Comparison of ENCODE assay signal across 8 mouse cellular contexts in the genomic region with DNA sequence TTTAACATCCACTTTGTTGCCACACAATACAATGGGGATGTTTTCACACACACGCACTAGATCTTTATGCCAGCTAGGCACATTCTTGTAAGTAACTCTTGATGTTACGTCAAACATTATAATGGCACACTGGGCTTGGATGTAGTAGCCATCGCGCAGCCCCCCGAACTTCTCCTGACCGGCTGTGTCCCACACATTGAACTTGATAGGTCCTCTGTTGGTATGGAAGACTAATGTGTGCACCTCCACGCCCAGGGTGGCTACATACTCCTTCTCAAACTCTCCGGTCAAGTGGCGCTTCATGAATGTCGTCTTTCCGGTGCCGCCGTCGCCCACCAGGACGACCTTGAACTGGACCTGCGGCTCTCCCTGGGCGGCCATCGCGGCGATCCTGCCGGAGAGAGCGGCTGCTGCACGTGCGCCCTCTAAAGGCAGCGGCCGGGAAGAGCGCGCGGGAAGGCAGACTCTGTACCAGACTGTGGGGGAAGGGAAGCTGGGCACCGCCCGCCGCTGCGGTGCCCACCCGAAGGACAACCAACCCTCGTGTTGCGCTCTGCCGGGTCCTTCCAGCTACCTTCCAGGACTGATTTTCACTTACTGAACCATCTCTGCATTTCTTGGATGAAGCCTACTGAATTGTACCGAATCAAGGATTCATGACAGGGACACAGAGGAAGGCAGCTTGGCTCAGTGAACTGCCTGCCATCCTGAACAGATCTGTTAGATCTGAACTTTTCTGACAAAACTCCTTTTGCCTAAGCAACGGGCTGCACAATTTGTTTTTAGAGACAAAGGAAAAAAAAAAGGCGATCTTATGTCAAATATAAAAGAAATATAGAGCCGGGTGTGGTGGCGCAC. TPM values are rescaled to one million over a fixed set of nuclear protein-coding genes. Genes with fewer than 3 reads are reported as not detected.
DNase-seq lines count a peak whose midpoint lies in the region; ATAC-seq and TF ChIP-seq lines count a peak whose summit lies in the region.

A gene (minus strand): TSS at position 402 of the 858 bp plus-strand sequence.

- H3K4me1 ChIP-seq in hindbrain, embryonic 11.5 days (replicated peaks; ENCODE audit: control insufficient read depth, insufficient read depth, low read length), result no peaks in the 10 kb centered on the region
- 0 out of 2 replicates have a peak, but pooled peaks cover 2% of the 10 kb centered on the region for H3K4me1 ChIP-seq in lung, embryonic 16.5 days (replicated peaks; ENCODE audit: control insufficient read depth, insufficient read depth, low read length)
- H3K4me1 ChIP-seq in thymus, adult 2 months (replicated peaks; ENCODE audit: control insufficient read depth, insufficient read depth, low read length), result peaks cover 3% of the 10 kb centered on the region; the same call in 1 of the 2 replicates

- ATAC-seq in hindbrain, embryonic 11.5 days (ENCODE audit: low FRiP score), result peak; percentile 85
- ATAC-seq in lung, embryonic 16.5 days (ENCODE audit: low read depth), result peak; percentile 90

- TF ChIP-seq POLR2A in thymus, adult 2 months (IDR thresholded peaks at IDR 0.05; ENCODE audit: control insufficient read depth, extremely low read depth, insufficient read depth, low read length, poor library complexity), result no peak

- H3K36me3 ChIP-seq in hindbrain, embryonic 11.5 days (ENCODE audit: control insufficient read depth, insufficient read depth, low read length), result no peaks in the 10 kb centered on the region
- H3K36me3 ChIP-seq in lung, embryonic 16.5 days (ENCODE audit: control insufficient read depth, insufficient read depth, low read length), result no peaks in the 10 kb centered on the region
- no peaks in the 10 kb centered on the region for H3K36me3 ChIP-seq in thymus, adult 2 months (ENCODE audit: control insufficient read depth, insufficient read depth, low read length)

- H3K27ac ChIP-seq in hindbrain, embryonic 11.5 days (ENCODE audit: low read depth, low read length), result no peak within 1 kb of the TSS
- no peak within 1 kb of the TSS for H3K27ac ChIP-seq in lung, embryonic 16.5 days (ENCODE audit: low read length)
- H3K27ac ChIP-seq in thymus, adult 2 months (ENCODE audit: control insufficient read depth, insufficient read depth, low read length), result no peak within 1 kb of the TSS

- 20% methylated on average over 42 of the region's 42 CpGs for WGBS in hindbrain, embryonic 11.5 days
- WGBS in lung, embryonic 16.5 days, result 17% methylated on average over 42 of the region's 42 CpGs
- 15% methylated on average over 42 of the region's 42 CpGs for WGBS in thymus, adult 2 months

- H3K4me3 ChIP-seq in hindbrain, embryonic 11.5 days (ENCODE audit: low read depth, low read length), result peak within 1 kb of the TSS; percentile 10; the same call in 1 of the 2 replicates
- peak within 1 kb of the TSS; percentile 43 for H3K4me3 ChIP-seq in lung, embryonic 16.5 days (ENCODE audit: low read length)
- peak within 1 kb of the TSS; percentile 32 for H3K4me3 ChIP-seq in thymus, adult 2 months (ENCODE audit: control insufficient read depth, insufficient read depth, low read length)

- peak; percentile 69; the same call in 1 of the 2 replicates for TF ChIP-seq CTCF in thymus, adult 2 months (IDR thresholded peaks at IDR 0.05; ENCODE audit: borderline replicate concordance, control insufficient read depth, extremely low read depth, insufficient read depth, low read length, poor library complexity)

- peak within 1 kb of the TSS; percentile 49 for H3K4me2 ChIP-seq in hindbrain, embryonic 11.5 days (replicated peaks; ENCODE audit: low read depth, low read length)
- peak within 1 kb of the TSS; percentile 68 for H3K4me2 ChIP-seq in lung, embryonic 16.5 days (ENCODE audit: low read depth, low read length)

- H3K27me3 ChIP-seq in hindbrain, embryonic 11.5 days (ENCODE audit: control insufficient read depth, insufficient read depth, low read length), result no peaks in the 10 kb centered on the region
- no peaks in the 10 kb centered on the region for H3K27me3 ChIP-seq in lung, embryonic 16.5 days (ENCODE audit: control insufficient read depth, insufficient read depth, low read depth, low read length)
- H3K27me3 ChIP-seq in thymus, adult 2 months (ENCODE audit: control insufficient read depth, insufficient read depth, low read length), result no peaks in the 10 kb centered on the region

- H3K9me3 ChIP-seq in hindbrain, embryonic 11.5 days (ENCODE audit: control insufficient read depth, low read length), result no peaks in the 10 kb centered on the region
- H3K9me3 ChIP-seq in lung, embryonic 16.5 days (ENCODE audit: control insufficient read depth, low read length), result no peaks in the 10 kb centered on the region

- DNase-seq in Muller cell, postnatal 12 days (ENCODE audit: inconsistent ontology term), result peak; percentile 54
- peak; percentile 88 for DNase-seq in cerebellum, postnatal 10 days
- peak; percentile 52 to 80 for DNase-seq in frontal cortex, postnatal 10 days (ENCODE audit: low spot score in 2 of 2)
- DNase-seq in hindbrain, embryonic 11.5 days (ENCODE audit: low spot score), result peak; percentile 85
- DNase-seq in layer of hippocampus, postnatal 10 days (ENCODE audit: low spot score in 2 of 2), result peak; percentile 82 to 89
- DNase-seq in ovary, adult 18-20 months (ENCODE audit: low spot score), result peak; percentile 55
- DNase-seq in thymus, adult 2 months, result peak; percentile 60

- 0 out of 2 replicates have a peak within 1 kb of the TSS, but pooled peaks have one; percentile 45 for H3K9ac ChIP-seq in hindbrain, embryonic 11.5 days (ENCODE audit: low read depth, low read length)
- H3K9ac ChIP-seq in lung, embryonic 16.5 days (ENCODE audit: low read length), result peak within 1 kb of the TSS; percentile 57

RNA-seq across cellular contexts. Expression of the gene that starts here (rescaled TPM):
- polyA plus RNA-seq in hindbrain, embryonic 11.5 days (2014; fragmentation: Nextera tagmentation; extraction: Ambion mirVana), result 0.18 and 0.31 TPM in 2 replicates
- total RNA-seq in layer of hippocampus, postnatal 10 days (2021), result not detected
- polyA plus RNA-seq in lung, embryonic 16.5 days (2015; fragmentation: Nextera tagmentation; extraction: Ambion mirVana), result 0.43 and 0.51 TPM in 2 replicates
- 0.17 and 0.39 TPM in 2 replicates for polyA plus RNA-seq in thymus, adult 2 months (2012; rRNA removed)

Comparison
In these comparisons a context has a peak if more than half of its experiments do, and no peak if none do; other contexts are left out.
1. Peak in DNase-seq, ATAC-seq, H3K4me3 ChIP-seq, H3K9ac ChIP-seq and H3K4me2 ChIP-seq in hindbrain, embryonic 11.5 days; RNA of the gene not detected or under 1 TPM.
2. Peak in DNase-seq in layer of hippocampus, postnatal 10 days; RNA of the gene not detected or under 1 TPM.
3. Peak in ATAC-seq, H3K4me3 ChIP-seq, H3K9ac ChIP-seq and H3K4me2 ChIP-seq in lung, embryonic 16.5 days; RNA of the gene not detected or under 1 TPM.
4. Peak in DNase-seq and H3K4me3 ChIP-seq in thymus, adult 2 months; RNA of the gene not detected or under 1 TPM.